7 mouse cellular contexts compared by ENCODE assay signal in the genomic region with DNA sequence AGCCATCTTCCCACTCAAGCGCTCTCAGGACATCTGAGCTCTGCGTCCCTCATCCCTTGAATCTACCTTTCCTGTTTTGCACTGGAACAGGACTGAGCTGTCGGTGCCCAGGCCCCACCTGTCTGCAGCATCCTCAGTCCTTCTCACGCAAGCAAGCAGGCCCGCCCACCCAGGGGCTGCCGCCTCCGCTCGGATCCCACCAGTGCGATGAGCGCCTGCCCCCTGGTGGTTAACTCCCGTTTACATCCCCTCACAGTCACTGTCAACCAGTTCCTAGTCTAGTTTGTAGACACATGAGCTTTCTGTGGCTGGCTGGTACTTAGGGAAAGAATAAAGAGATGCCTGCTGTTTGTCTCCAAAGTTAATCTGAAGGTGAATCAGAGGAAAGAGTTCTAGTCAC. TPM values are rescaled to one million over a fixed set of nuclear protein-coding genes. Genes with fewer than 3 reads are reported as not detected.
DNase-seq lines count a peak whose midpoint lies in the region; ATAC-seq lines count a peak whose summit lies in the region.

No protein-coding gene starts in this region.

- intact Hi-C loops in left cerebral cortex, postnatal 14 days (cut with DNase I) = no loop called here

- ATAC-seq in hindbrain, embryonic 11.5 days (ENCODE audit: low FRiP score) = 0 out of 2 replicates have a peak, but pooled peaks have one; percentile 43
- peak; percentile 56; the same call in 1 of the 2 replicates for ATAC-seq in stomach, embryonic 14.5 days (ENCODE audit: insufficient number of reproducible peaks, insufficient read depth, low FRiP score, low read depth)

- H3K27ac ChIP-seq in hindbrain, embryonic 11.5 days (ENCODE audit: low read depth, low read length) = no peak overlapping the region
- no peak overlapping the region for H3K27ac ChIP-seq in midbrain, embryonic 10.5 days (replicated peaks)
- no peak overlapping the region for H3K27ac ChIP-seq in stomach, embryonic 14.5 days (ENCODE audit: low read length)

- no peaks in the 10 kb centered on the region for H3K9me3 ChIP-seq in hindbrain, embryonic 11.5 days (ENCODE audit: control insufficient read depth, low read length)
- no peaks in the 10 kb centered on the region for H3K9me3 ChIP-seq in midbrain, embryonic 10.5 days (replicated peaks)
- no peaks in the 10 kb centered on the region for H3K9me3 ChIP-seq in stomach, embryonic 14.5 days (ENCODE audit: control insufficient read depth, low read depth, low read length)

- H3K27me3 ChIP-seq in hindbrain, embryonic 11.5 days (ENCODE audit: control insufficient read depth, insufficient read depth, low read length) = no peaks in the 10 kb centered on the region
- no peaks in the 10 kb centered on the region for H3K27me3 ChIP-seq in midbrain, embryonic 10.5 days (ENCODE audit: low read depth, poor library complexity, severe bottlenecking)
- H3K27me3 ChIP-seq in stomach, embryonic 14.5 days (ENCODE audit: control insufficient read depth, insufficient read depth, low read length) = no peaks in the 10 kb centered on the region

- H3K4me3 ChIP-seq in hindbrain, embryonic 11.5 days (ENCODE audit: low read depth, low read length) = no peak overlapping the region
- H3K4me3 ChIP-seq in midbrain, embryonic 10.5 days = no peak overlapping the region
- H3K4me3 ChIP-seq in stomach, embryonic 14.5 days (ENCODE audit: low read depth, low read length) = no peak overlapping the region

- H3K4me1 ChIP-seq in hindbrain, embryonic 11.5 days (replicated peaks; ENCODE audit: control insufficient read depth, insufficient read depth, low read length) = no peaks in the 10 kb centered on the region
- peaks cover 77% of the 10 kb centered on the region for H3K4me1 ChIP-seq in midbrain, embryonic 10.5 days
- H3K4me1 ChIP-seq in stomach, embryonic 14.5 days (ENCODE audit: control insufficient read depth, insufficient read depth, low read length) = peaks cover 4% of the 10 kb centered on the region; the same call in 1 of the 2 replicates

- DNase-seq in ovary, postnatal 36 days (ENCODE audit: low spot score) = peak; percentile 59
- DNase-seq in ovary, postnatal 10 days (ENCODE audit: low spot score) = no peak
- DNase-seq in embryo, embryonic 10.5 days (ENCODE audit: low spot score) = peak; percentile 81
- DNase-seq in hindbrain, embryonic 11.5 days (ENCODE audit: low spot score) = peak; percentile 83
- DNase-seq in left cerebral cortex, postnatal 14 days (ENCODE audit: low spot score in 2 of 2) = peak; percentile 67 to 76
- peak; percentile 75 for DNase-seq in midbrain, embryonic 10.5 days (ENCODE audit: low spot score)

- H3K4me2 ChIP-seq in hindbrain, embryonic 11.5 days (replicated peaks; ENCODE audit: low read depth, low read length) = no peak overlapping the region
- H3K4me2 ChIP-seq in stomach, embryonic 14.5 days (replicated peaks; ENCODE audit: low read depth, low read length) = no peak overlapping the region

- WGBS in hindbrain, embryonic 11.5 days = 27% methylated on average over 11 of the region's 11 CpGs
- WGBS in midbrain, embryonic 10.5 days = 27% methylated on average over 11 of the region's 11 CpGs
- 23% methylated on average over 11 of the region's 11 CpGs for WGBS in stomach, embryonic 14.5 days

- peaks cover 3% of the 10 kb centered on the region; the same call in 1 of the 2 replicates for H3K36me3 ChIP-seq in hindbrain, embryonic 11.5 days (ENCODE audit: control insufficient read depth, insufficient read depth, low read length)
- peaks cover 59% of the 10 kb centered on the region for H3K36me3 ChIP-seq in midbrain, embryonic 10.5 days
- H3K36me3 ChIP-seq in stomach, embryonic 14.5 days (ENCODE audit: control insufficient read depth, insufficient read depth, low read length) = peaks cover 30% of the 10 kb centered on the region

- H3K9ac ChIP-seq in hindbrain, embryonic 11.5 days (ENCODE audit: low read depth, low read length) = no peak overlapping the region
- no peak overlapping the region for H3K9ac ChIP-seq in stomach, embryonic 14.5 days (replicated peaks; ENCODE audit: low read depth, low read length)

RNA-seq across cellular contexts. Expression of a gene that starts 18.9 kb away (rescaled TPM):
- polyA plus RNA-seq in hindbrain, embryonic 11.5 days (2014; fragmentation: Nextera tagmentation; extraction: Ambion mirVana) = 35.5 and 35.7 TPM in 2 replicates
- total RNA-seq in left cerebral cortex, postnatal 14 days (2021) = 10 to 100 TPM; 43.8 to 48.6 TPM
- polyA plus RNA-seq in midbrain, embryonic 10.5 days (2016; fragmentation: Nextera tagmentation; extraction: Ambion mirVana) = 35.2 and 36.3 TPM in 2 replicates
- polyA plus RNA-seq in stomach, embryonic 14.5 days (2014; fragmentation: Nextera tagmentation; extraction: Ambion mirVana) = 35.3 and 35.4 TPM in 2 replicates

RNA-seq across cellular contexts. Expression of a gene that starts 27.0 kb away (rescaled TPM):
- 21.9 and 24.8 TPM in 2 replicates for polyA plus RNA-seq in hindbrain, embryonic 11.5 days (2014; fragmentation: Nextera tagmentation; extraction: Ambion mirVana)
- total RNA-seq in left cerebral cortex, postnatal 14 days (2021) = 10 to 100 TPM; 31.6 to 38.8 TPM
- 24.2 and 25.3 TPM in 2 replicates for polyA plus RNA-seq in midbrain, embryonic 10.5 days (2016; fragmentation: Nextera tagmentation; extraction: Ambion mirVana)
- polyA plus RNA-seq in stomach, embryonic 14.5 days (2014; fragmentation: Nextera tagmentation; extraction: Ambion mirVana) = 29.6 and 30.4 TPM in 2 replicates

RNA-seq across cellular contexts. Expression of a gene that starts 32.6 kb away (rescaled TPM):
- 0.17 and 0.19 TPM in 2 replicates for polyA plus RNA-seq in hindbrain, embryonic 11.5 days (2014; fragmentation: Nextera tagmentation; extraction: Ambion mirVana)
- total RNA-seq in left cerebral cortex, postnatal 14 days (2021) = under 1 TPM; 0.20 to 0.38 TPM
- polyA plus RNA-seq in midbrain, embryonic 10.5 days (2016; fragmentation: Nextera tagmentation; extraction: Ambion mirVana) = 0.05 and 0.20 TPM in 2 replicates
- 0.30 and 0.59 TPM in 2 replicates for polyA plus RNA-seq in stomach, embryonic 14.5 days (2014; fragmentation: Nextera tagmentation; extraction: Ambion mirVana)

RNA-seq across cellular contexts. Expression of a gene that starts 42.5 kb away (rescaled TPM):
- polyA plus RNA-seq in hindbrain, embryonic 11.5 days (2014; fragmentation: Nextera tagmentation; extraction: Ambion mirVana) = 50.8 and 51.7 TPM in 2 replicates
- 10 to 100 TPM; 45.4 to 50.2 TPM for total RNA-seq in left cerebral cortex, postnatal 14 days (2021)
- polyA plus RNA-seq in midbrain, embryonic 10.5 days (2016; fragmentation: Nextera tagmentation; extraction: Ambion mirVana) = 54.8 TPM in 2 replicates
- 67.0 and 77.1 TPM in 2 replicates for polyA plus RNA-seq in stomach, embryonic 14.5 days (2014; fragmentation: Nextera tagmentation; extraction: Ambion mirVana)
